In the genomic region with DNA sequence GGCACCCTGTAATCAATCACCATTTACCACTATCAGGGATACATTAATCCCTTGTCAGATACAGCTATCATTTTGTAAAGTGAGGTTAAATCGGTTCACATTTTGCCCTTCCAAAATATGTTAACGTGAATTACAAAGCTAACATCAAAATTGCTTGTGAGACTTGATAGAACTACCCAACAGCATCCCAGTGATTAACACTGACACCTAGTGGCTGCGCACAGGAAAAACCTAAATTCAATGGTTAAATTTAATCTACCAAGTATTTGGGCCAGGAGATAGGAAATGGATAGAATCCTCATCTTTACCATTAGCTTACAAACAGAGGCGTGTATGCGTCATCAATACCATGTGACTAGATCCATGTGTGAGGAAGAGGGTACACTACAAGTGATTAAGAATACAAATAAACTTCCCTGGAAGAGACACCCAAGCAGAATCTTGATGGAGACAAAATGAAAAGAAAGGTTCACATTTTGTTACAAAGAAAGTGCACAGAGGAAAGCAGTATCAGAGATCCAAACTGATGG, we compare ENCODE assay signal across 10 mouse cellular contexts. TPM values are rescaled to one million over a fixed set of nuclear protein-coding genes. Genes with fewer than 3 reads are reported as not detected.
DNase-seq lines count a peak whose midpoint lies in the region; ATAC-seq and TF ChIP-seq lines count a peak whose summit lies in the region.
"Had no signal": no experiment of that assay in that cellular context is flagged by ENCODE, and none has a peak within 500 bp of the region (broad histone marks: within the 10 kb centered on the region; RNA-seq: fewer than 3 reads in every experiment).

No protein-coding gene starts in this region.

- H3K4me3 ChIP-seq in hindbrain, embryonic 13.5 days = no peak overlapping the region
- no peak overlapping the region for H3K4me3 ChIP-seq in hindbrain, embryonic 16.5 days (ENCODE audit: low read length)
- no peak overlapping the region for H3K4me3 ChIP-seq in forebrain, embryonic 13.5 days
- H3K4me3 ChIP-seq in stomach, postnatal 0 days (ENCODE audit: low read depth, low read length) = no peak overlapping the region

- TF ChIP-seq CTCF in stomach, postnatal 0 days (IDR thresholded peaks at IDR 0.05; ENCODE audit: low read depth) = peak; percentile 89

- H3K9me3 ChIP-seq in hindbrain, embryonic 13.5 days = no peaks in the 10 kb centered on the region
- H3K9me3 ChIP-seq in hindbrain, embryonic 16.5 days (ENCODE audit: control insufficient read depth, low read length) = no peaks in the 10 kb centered on the region
- no peaks in the 10 kb centered on the region for H3K9me3 ChIP-seq in forebrain, embryonic 13.5 days (replicated peaks)
- H3K9me3 ChIP-seq in stomach, postnatal 0 days (ENCODE audit: control insufficient read depth, low read length) = no peaks in the 10 kb centered on the region

- H3K36me3 ChIP-seq in hindbrain, embryonic 13.5 days = no peaks in the 10 kb centered on the region
- H3K36me3 ChIP-seq in hindbrain, embryonic 16.5 days (ENCODE audit: control insufficient read depth, insufficient read depth, low read length) = no peaks in the 10 kb centered on the region
- no peaks in the 10 kb centered on the region for H3K36me3 ChIP-seq in forebrain, embryonic 13.5 days (ENCODE audit: poor library complexity, severe bottlenecking)
- no peaks in the 10 kb centered on the region for H3K36me3 ChIP-seq in stomach, postnatal 0 days (ENCODE audit: control insufficient read depth, insufficient read depth, low read length)

- 27% methylated on average over 5 of the region's 5 CpGs for WGBS in hindbrain, embryonic 13.5 days
- WGBS in hindbrain, embryonic 16.5 days = 19% methylated on average over 5 of the region's 5 CpGs
- 21% methylated on average over 5 of the region's 5 CpGs for WGBS in forebrain, embryonic 13.5 days
- WGBS in stomach, postnatal 0 days = 12% methylated on average over 5 of the region's 5 CpGs

- no peak overlapping the region for H3K9ac ChIP-seq in hindbrain, embryonic 13.5 days
- H3K9ac ChIP-seq in hindbrain, embryonic 16.5 days (ENCODE audit: low read depth, low read length) = no peak overlapping the region
- no peak overlapping the region for H3K9ac ChIP-seq in forebrain, embryonic 13.5 days
- no peak overlapping the region for H3K9ac ChIP-seq in stomach, postnatal 0 days (ENCODE audit: low read length)

- DNase-seq in A20 (ENCODE audit: low read depth, low spot score) = peak; percentile 49
- DNase-seq in MEL-GATA-1-ER (ENCODE audit: extremely low read depth, low read depth) = peak; percentile 24
- peak; percentile 25 to 33 for DNase-seq in left cerebral cortex, postnatal 10 days (ENCODE audit: extremely low spot score in 1 of 2, low spot score in 2 of 2)
- DNase-seq in stomach, postnatal 0 days (ENCODE audit: low spot score) = no peak
- no peak for DNase-seq in MN1 (ENCODE audit: low spot score)

- no peak overlapping the region for H3K4me2 ChIP-seq in hindbrain, embryonic 13.5 days
- no peak overlapping the region for H3K4me2 ChIP-seq in hindbrain, embryonic 16.5 days (ENCODE audit: low read length)
- H3K4me2 ChIP-seq in forebrain, embryonic 13.5 days = no peak overlapping the region
- no peak overlapping the region for H3K4me2 ChIP-seq in stomach, postnatal 0 days (replicated peaks; ENCODE audit: low read depth)

- no peaks in the 10 kb centered on the region for H3K27me3 ChIP-seq in hindbrain, embryonic 13.5 days
- no peaks in the 10 kb centered on the region for H3K27me3 ChIP-seq in hindbrain, embryonic 16.5 days (replicated peaks; ENCODE audit: control insufficient read depth, insufficient read depth, low read length)
- H3K27me3 ChIP-seq in forebrain, embryonic 13.5 days = no peaks in the 10 kb centered on the region
- no peaks in the 10 kb centered on the region for H3K27me3 ChIP-seq in stomach, postnatal 0 days (ENCODE audit: control insufficient read depth, insufficient read depth, low read length)

- intact Hi-C loops in left cerebral cortex, postnatal 10 days (cut with DNase I) = loop anchor here (5.0 to 10.0 kb wide), 3 partner anchors 100 to 565 kb away; a partner anchor contains a TSS

- H3K27ac ChIP-seq in hindbrain, embryonic 13.5 days = no peak overlapping the region
- no peak overlapping the region for H3K27ac ChIP-seq in hindbrain, embryonic 16.5 days (ENCODE audit: low read depth, low read length)
- H3K27ac ChIP-seq in forebrain, embryonic 13.5 days = no peak overlapping the region
- H3K27ac ChIP-seq in stomach, postnatal 0 days (replicated peaks) = no peak overlapping the region

- TF ChIP-seq EP300 in stomach, postnatal 0 days (optimal IDR thresholded peaks at IDR 0.05) = no peak

- 0 out of 2 replicates have a peak, but pooled peaks have one; percentile 21 for ATAC-seq in hindbrain, embryonic 13.5 days (ENCODE audit: low FRiP score)
- no peak for ATAC-seq in hindbrain, embryonic 16.5 days
- ATAC-seq in forebrain, embryonic 13.5 days = peak; percentile 62; the same call in 1 of the 2 replicates
- no peak for ATAC-seq in stomach, postnatal 0 days (ENCODE audit: low FRiP score, low TSS enrichment)

- H3K4me1 ChIP-seq in hindbrain, embryonic 13.5 days (replicated peaks) = no peaks in the 10 kb centered on the region
- no peaks in the 10 kb centered on the region for H3K4me1 ChIP-seq in hindbrain, embryonic 16.5 days (ENCODE audit: control insufficient read depth, insufficient read depth, low read depth, low read length)
- no peaks in the 10 kb centered on the region for H3K4me1 ChIP-seq in forebrain, embryonic 13.5 days
- no peaks in the 10 kb centered on the region for H3K4me1 ChIP-seq in stomach, postnatal 0 days (replicated peaks; ENCODE audit: control insufficient read depth, insufficient read depth)

RNA-seq across cellular contexts. Expression of a gene that starts 47.8 kb away (rescaled TPM):
- 0.09 TPM in 1 of 2 replicates, not detected in the other for polyA plus RNA-seq in hindbrain, embryonic 13.5 days (2015; fragmentation: Nextera tagmentation; extraction: Ambion mirVana)
- polyA plus RNA-seq in hindbrain, embryonic 16.5 days (2015; fragmentation: Nextera tagmentation; extraction: Ambion mirVana) = not detected in 2 replicates
- not detected in 2 replicates for polyA plus RNA-seq in forebrain, embryonic 13.5 days (2015; fragmentation: Nextera tagmentation; extraction: Ambion mirVana)
- total RNA-seq in left cerebral cortex, postnatal 10 days (2021) = not detected
- polyA plus RNA-seq in stomach, postnatal 0 days (2015; fragmentation: Nextera tagmentation; extraction: Ambion mirVana) = 0.10 and 0.11 TPM in 2 replicates
- polyA plus RNA-seq: cerebellum, adult 2 months; large intestine, adult 2 months had no signal

Comparison
In these comparisons a context has a peak if more than half of its experiments do, and no peak if none do; other contexts are left out.
1. ATAC-seq: peak in hindbrain, embryonic 13.5 days (single experiment) and forebrain, embryonic 13.5 days (single experiment); none in hindbrain, embryonic 16.5 days (single experiment) and stomach, postnatal 0 days (single experiment).
2. DNase-seq: peak in A20 (single experiment), MEL-GATA-1-ER (single experiment) and left cerebral cortex, postnatal 10 days (2 of 2); none in stomach, postnatal 0 days (single experiment) and MN1 (single experiment).